Mouse (Mus musculus) myocyte (in vitro differentiated cells): Measurements from ENCODE around the gene Xrcc2. TPM values are rescaled to one million over a fixed set of nuclear protein-coding genes. Genes with fewer than 3 reads are reported as not detected.
A peak's percentile ranks its signal among the peaks of the same experiment; 100 is the strongest.

Experiments used
- H3K27me3 ChIP-seq: one replicate; pipeline ENCODE4 v1.6.1; 2011; ENCODE audit not compliant: control insufficient read depth, insufficient read depth, insufficient read length
- H3K36me3 ChIP-seq: one replicate; pipeline ENCODE4 v1.6.1; 2011; ENCODE audit not compliant: control insufficient read depth, insufficient read depth
- H3K4me2 ChIP-seq: one replicate; pipeline ENCODE4 v1.6.1; 2011; ENCODE audit warnings: low read depth, control low read depth
- H3K4me3 ChIP-seq: one replicate; pipeline ENCODE4 v1.5.1; 2011; ENCODE audit warnings: mild to moderate bottlenecking, control low read depth, moderate library complexity
- H3K79me2 ChIP-seq: one replicate; pipeline ENCODE4 v1.6.1; 2011; ENCODE audit not compliant: control insufficient read depth, insufficient read depth
- H3ac ChIP-seq: one replicate; pipeline ENCODE4 v1.6.1; 2011; ENCODE audit not compliant: control insufficient read depth, insufficient read length
- CEBPB ChIP-seq: IDR thresholded peaks from 2 replicates; pipeline ENCODE4 v1.6.1; 2011; ENCODE audit warnings: mild to moderate bottlenecking, moderate library complexity; ENCODE audit not compliant: poor library complexity, insufficient read depth, severe bottlenecking
- E2F4 ChIP-seq: IDR thresholded peaks from one replicate; pipeline ENCODE4 v1.6.1; 2011; ENCODE audit warnings: mild to moderate bottlenecking, control low read depth, moderate library complexity; ENCODE audit not compliant: insufficient read depth
- MAX ChIP-seq: IDR thresholded peaks from one replicate; pipeline ENCODE4 v1.6.1; 2011; ENCODE audit warnings: low read depth, mild to moderate bottlenecking, control low read depth
- MYOD1 ChIP-seq, 3 experiments: IDR thresholded peaks; one replicate each; pipeline ENCODE4 v1.6.1; 2011; ENCODE audit warnings: control low read depth in 2 of 3, low read depth in 2 of 3, mild to moderate bottlenecking in 2 of 3, moderate library complexity in 1 of 3; ENCODE audit not compliant: insufficient read length in 2 of 3, control insufficient read depth in 1 of 3
- MYOG ChIP-seq, 3 experiments: IDR thresholded peaks; one replicate each; pipeline ENCODE4 v1.6.1; 2011; ENCODE audit warnings: control low read depth in 2 of 3, low read depth in 2 of 3, mild to moderate bottlenecking in 2 of 3; ENCODE audit not compliant: insufficient read length in 2 of 3, control insufficient read depth in 1 of 3, insufficient read depth in 1 of 3
- POLR2A ChIP-seq: IDR thresholded peaks from one replicate; pipeline ENCODE4 v1.6.1; 2011; ENCODE audit warnings: low read depth, mild to moderate bottlenecking, control low read depth, moderate library complexity; ENCODE audit not compliant: insufficient read length
- POLR2AphosphoS2 ChIP-seq: IDR thresholded peaks from one replicate; pipeline ENCODE4 v1.6.1; 2011; ENCODE audit warnings: low read depth, control low read depth; ENCODE audit not compliant: insufficient read length
- REST ChIP-seq: IDR thresholded peaks from one replicate; pipeline ENCODE4 v1.6.1; 2011; ENCODE audit warnings: mild to moderate bottlenecking, control low read depth, moderate library complexity; ENCODE audit not compliant: insufficient read depth, insufficient read length
- SRF ChIP-seq: IDR thresholded peaks from one replicate; pipeline ENCODE4 v1.6.1; 2011; ENCODE audit warnings: low read depth; ENCODE audit not compliant: control insufficient read depth, insufficient read length
- TCF12 ChIP-seq: IDR thresholded peaks from one replicate; pipeline ENCODE4 v1.6.1; 2011; ENCODE audit warnings: mild to moderate bottlenecking, control low read depth; ENCODE audit not compliant: poor library complexity, insufficient read depth, severe bottlenecking
- TCF3 ChIP-seq: IDR thresholded peaks from one replicate; pipeline ENCODE4 v1.6.1; 2011; ENCODE audit warnings: low read depth, control low read depth; ENCODE audit not compliant: insufficient read length
- USF1 ChIP-seq: IDR thresholded peaks from one replicate; pipeline ENCODE4 v1.6.1; 2011; ENCODE audit warnings: low read depth, mild to moderate bottlenecking, control low read depth, moderate library complexity
- polyA plus RNA-seq: library from polyadenylated mRNA; unstranded; fragments of >200 nt; fragmentation: generic; extraction: Trizol; gene quantifications from one replicate; pipeline ENCODE4 v1.2.1, GENCODE M21; 2012; ENCODE audit warnings: missing spikeins

Gene Xrcc2
- polyA plus RNA-seq, result 3.0 TPM

DNA sequence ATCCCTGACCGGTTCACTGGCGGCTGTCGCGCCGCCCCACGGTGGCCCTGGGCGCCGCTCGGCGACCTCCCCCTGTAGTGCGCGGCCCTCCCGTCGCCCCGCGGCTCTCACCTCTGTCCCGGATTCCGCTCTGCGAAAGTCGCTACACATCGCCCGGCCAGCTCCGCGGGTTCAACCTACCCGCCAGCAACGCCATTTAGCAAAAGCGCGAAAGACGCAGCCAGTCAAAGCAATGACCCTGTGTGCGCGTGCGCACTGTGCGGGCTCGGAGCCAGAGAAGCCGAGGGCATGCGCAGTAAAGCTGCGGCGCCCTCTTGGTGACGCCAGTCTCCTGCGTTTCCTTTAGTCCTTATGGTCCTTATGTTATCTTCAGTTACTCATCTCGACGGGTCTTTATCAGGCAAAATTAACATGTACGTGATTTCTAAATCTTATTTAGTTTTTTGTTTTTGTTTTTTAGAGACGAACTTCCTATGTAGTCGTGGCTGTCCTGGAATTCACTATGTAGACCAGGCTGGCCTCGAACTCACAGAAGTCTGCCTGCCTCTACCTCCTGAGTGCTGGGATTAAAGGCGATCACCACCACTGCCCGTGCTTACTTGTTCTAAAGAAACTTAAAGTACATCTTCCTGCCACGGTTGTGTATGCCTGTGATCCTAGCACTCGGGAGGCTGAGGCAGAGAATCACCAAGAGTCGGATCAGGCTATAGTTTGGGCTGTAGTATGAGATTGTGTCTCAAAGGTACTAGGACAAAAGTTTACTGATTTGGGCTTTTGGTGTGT lies at the start of gene Xrcc2:
Gene Xrcc2, minus strand, starts transcription at position 259 of the 783 bp plus-strand sequence.
- H3K79me2 ChIP-seq, result peaks cover 5% of the 10 kb centered on the region
- H3K36me3 ChIP-seq, result no peaks in the 10 kb centered on the region
- H3K4me3 ChIP-seq, result peak within 1 kb of the TSS; percentile 63
- H3K4me2 ChIP-seq, result peak within 1 kb of the TSS; percentile 85
- H3K27me3 ChIP-seq, result no peaks in the 10 kb centered on the region
- H3ac ChIP-seq, result peak within 1 kb of the TSS; percentile 76
- no peak for TF ChIP-seq SRF
- peak; percentile 94 for TF ChIP-seq E2F4
- peak; percentile 72 for TF ChIP-seq POLR2AphosphoS2
- TF ChIP-seq POLR2A, result peak; percentile 78

DNA sequence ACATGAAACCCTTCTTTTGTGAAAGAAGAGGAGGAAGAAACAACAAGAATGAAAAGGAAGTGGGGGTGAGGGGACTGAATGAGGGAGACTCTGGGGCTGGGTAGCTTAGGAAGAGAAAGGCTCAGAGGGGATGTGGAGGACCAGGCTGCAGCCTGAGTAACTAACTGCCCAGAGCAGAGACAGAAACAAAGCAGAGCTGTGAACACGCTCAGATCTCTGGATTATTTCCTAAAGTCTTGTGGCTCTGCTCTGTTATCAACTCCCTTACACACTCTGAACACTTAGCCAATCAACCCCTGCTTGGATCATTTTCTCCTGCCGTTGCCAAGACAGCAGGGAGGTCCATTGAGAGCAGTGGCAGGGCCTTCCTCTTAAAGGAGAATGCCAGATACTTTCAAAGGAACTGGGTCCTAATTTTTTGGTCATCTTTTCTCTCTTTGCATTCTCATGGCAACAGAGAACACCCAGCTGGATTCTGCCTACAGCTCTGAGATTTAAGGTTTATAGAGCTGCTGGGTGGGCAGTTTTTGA lies 48.7 kb upstream of the Xrcc2 start:
- no peak overlapping the region for H3K4me2 ChIP-seq

DNA sequence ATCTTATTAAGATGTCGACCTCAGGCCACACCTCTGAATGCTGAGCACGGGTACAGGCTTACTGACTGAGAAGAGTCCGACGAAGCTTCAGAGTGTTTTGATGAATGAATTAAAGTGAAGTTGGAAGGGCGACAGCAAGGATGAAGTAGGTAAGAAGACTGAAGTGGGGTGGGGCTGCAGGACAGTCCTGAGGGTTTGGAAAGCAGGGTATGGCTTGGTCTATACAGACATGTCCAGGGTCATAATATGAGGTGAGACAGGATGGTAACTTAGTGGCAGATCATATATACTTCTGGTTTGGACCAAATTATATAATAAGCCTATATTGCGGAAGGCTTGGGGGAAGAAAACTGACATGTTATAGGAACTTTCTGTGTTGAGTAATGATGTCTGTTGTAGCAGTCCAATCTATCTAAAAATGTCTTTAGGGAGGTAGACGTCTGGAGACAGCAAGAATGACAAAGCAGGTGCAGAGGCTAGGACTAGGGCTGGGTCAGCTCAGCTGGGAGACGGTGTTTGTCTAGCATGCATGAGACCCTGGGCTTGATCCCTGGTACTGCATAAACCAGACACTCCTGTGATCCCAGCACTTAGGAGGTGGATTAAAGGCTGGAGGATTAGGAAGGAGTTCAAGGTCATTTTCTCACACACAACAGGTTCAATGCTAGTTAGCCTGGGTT lies 48.1 kb upstream of the Xrcc2 start:
- Histone ChIP-seq H3K27me3 (no peaks in the 10 kb centered on the region), H3K4me2 (no peak overlapping the region), H3K36me3 (no peaks in the 10 kb centered on the region), H3K4me3 (no peak overlapping the region), H3K79me2 (no peaks in the 10 kb centered on the region), H3ac (no peak overlapping the region)
- TF ChIP-seq USF1 (no peak), POLR2AphosphoS2 (no peak), REST (no peak), MYOD1 (IDR thresholded peaks at IDR 0.05; ENCODE audit: control insufficient read depth in 1 of 3, insufficient read length in 2 of 3, low read depth in 2 of 3) (no peak), POLR2A (no peak), E2F4 (no peak), MAX (no peak), TCF12 (no peak), TCF3 (no peak), MYOG (IDR thresholded peaks at IDR 0.05; ENCODE audit: control insufficient read depth in 1 of 3, insufficient read depth in 1 of 3, insufficient read length in 2 of 3, low read depth in 2 of 3) (no peak), SRF (no peak), CEBPB (no peak)

More for the DNA sequence above, 48.7 kb upstream of the Xrcc2 start:
- no peak for TF ChIP-seq REST
- no peak for TF ChIP-seq TCF12
- TF ChIP-seq MAX, result no peak
- TF ChIP-seq POLR2A, result no peak
- Histone ChIP-seq H3K27me3 (no peaks in the 10 kb centered on the region), H3ac (no peak overlapping the region), H3K79me2 (no peaks in the 10 kb centered on the region), H3K36me3 (no peaks in the 10 kb centered on the region), H3K4me3 (no peak overlapping the region)

DNA sequence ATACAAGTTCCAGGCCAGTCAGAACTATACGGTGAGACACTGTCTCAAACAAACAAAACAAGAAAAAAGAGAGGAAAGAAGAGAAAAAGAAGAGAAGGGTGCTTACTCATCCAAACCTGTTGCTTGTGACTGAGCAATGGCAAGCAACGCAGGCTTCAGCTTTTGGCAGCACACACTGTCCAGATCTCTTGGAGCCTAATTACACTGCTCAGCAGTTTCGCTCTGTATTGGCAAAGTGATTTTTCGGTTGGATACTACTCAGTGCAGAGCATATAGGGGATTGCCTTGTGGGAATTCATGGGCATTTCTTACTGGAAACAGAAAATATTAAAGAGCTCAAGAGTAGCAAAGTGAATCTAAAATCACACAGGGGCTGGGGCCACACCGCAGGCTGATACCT lies 47.2 kb upstream of the Xrcc2 start:
- TF ChIP-seq SRF (no peak), CEBPB (no peak), POLR2AphosphoS2 (no peak), MYOG (IDR thresholded peaks at IDR 0.05; ENCODE audit: control insufficient read depth in 1 of 3, insufficient read depth in 1 of 3, insufficient read length in 2 of 3, low read depth in 2 of 3) (no peak), E2F4 (no peak), TCF12 (no peak), POLR2A (no peak), MAX (no peak), TCF3 (no peak)
- no peak overlapping the region for H3ac ChIP-seq
- no peaks in the 10 kb centered on the region for H3K36me3 ChIP-seq
- no peaks in the 10 kb centered on the region for H3K79me2 ChIP-seq
- H3K27me3 ChIP-seq, result no peaks in the 10 kb centered on the region
- no peak overlapping the region for H3K4me3 ChIP-seq
- no peak overlapping the region for H3K4me2 ChIP-seq

DNA sequence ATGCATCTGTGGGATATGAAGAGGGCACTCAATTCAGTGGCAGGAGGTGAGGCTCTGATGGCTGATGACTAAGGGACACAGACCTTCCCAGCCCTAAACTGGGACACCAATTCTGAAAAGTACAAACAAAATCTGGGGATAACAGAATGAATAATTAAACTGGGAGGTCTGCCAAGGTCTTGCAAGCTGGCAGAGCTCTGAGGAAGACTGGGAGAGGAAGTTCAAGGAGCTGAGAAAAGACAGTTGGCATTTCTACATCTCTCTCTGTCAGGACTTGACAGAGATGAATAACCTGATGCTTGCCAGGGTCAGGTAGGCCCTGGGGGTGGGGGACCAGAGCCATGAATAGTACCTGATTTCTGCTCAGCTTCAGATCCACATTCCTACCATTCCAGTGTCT lies 45.9 kb upstream of the Xrcc2 start:
- Histone ChIP-seq H3K4me2 (no peak overlapping the region), H3K4me3 (no peak overlapping the region), H3K27me3 (no peaks in the 10 kb centered on the region), H3K36me3 (no peaks in the 10 kb centered on the region), H3K79me2 (no peaks in the 10 kb centered on the region), H3ac (no peak overlapping the region)
- no peak for TF ChIP-seq TCF3
- TF ChIP-seq MYOG (IDR thresholded peaks at IDR 0.05; ENCODE audit: control insufficient read depth in 1 of 3, insufficient read depth in 1 of 3, insufficient read length in 2 of 3, low read depth in 2 of 3), result no peak
- no peak for TF ChIP-seq POLR2A
- TF ChIP-seq TCF12, result no peak
- TF ChIP-seq POLR2AphosphoS2, result no peak
- no peak for TF ChIP-seq MYOD1 (IDR thresholded peaks at IDR 0.05; ENCODE audit: control insufficient read depth in 1 of 3, insufficient read length in 2 of 3, low read depth in 2 of 3)
- no peak for TF ChIP-seq USF1
- no peak for TF ChIP-seq SRF
